Mouse (Mus musculus): ENCODE results near the gene Il33.

DNA sequence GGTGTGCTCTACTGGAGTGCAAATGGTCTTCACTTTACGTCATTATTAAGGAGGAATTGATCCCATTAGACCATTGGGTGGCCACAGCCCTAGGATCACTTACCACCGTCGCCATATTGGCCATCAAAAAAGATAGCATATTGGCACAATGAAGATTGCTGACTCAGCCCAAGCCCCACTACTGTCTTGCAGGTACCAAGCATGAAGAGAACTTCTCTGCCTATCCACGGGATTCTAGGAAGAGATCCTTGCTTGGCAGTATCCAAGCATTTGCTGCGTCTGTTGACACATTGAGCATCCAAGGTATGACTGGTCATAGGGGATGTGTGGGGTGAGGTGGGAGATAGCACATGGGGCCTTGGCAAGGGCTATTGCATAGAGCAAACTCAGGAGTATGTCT, 27.6 kb downstream of the Il33 start:
- TF ChIP-seq CTCF (IDR thresholded peaks at IDR 0.05; ENCODE audit: low read depth) = no peak
- TF ChIP-seq EP300 (IDR thresholded peaks at IDR 0.05; ENCODE audit: low read depth) = no peak
